Mouse (Mus musculus) left cerebral cortex, adult 18-20 months (tissue): ENCODE results near the gene Hfe2. TPM values are rescaled to one million over a fixed set of nuclear protein-coding genes. Genes with fewer than 3 reads are reported as not detected.
"Not testable (repeated sequence)": the region's sequence is repeated elsewhere in the genome, so short reads cannot be mapped to it uniquely, and the experiment has no call there.

Source experiments
- DNase-seq, 2 experiments: peaks; one replicate each; pipeline ENCODE4 v3.0.0; 2021 to 2022; ENCODE audit warnings: low spot score in 2 of 2, mixed read lengths in 1 of 2
- long read RNA-seq, 2 experiments: library from polyadenylated mRNA; stranded (forward); transcript quantifications; one replicate each; pipeline ENCODE4 v2.0.0; 2021
- total RNA-seq, 2 experiments: library from RNA; stranded (reverse); gene quantifications; 2 replicates each; pipeline ENCODE4 v1.2.3; 2021

Hfe2 gene
- total RNA-seq, result 1 to 10 TPM; 1.3 to 1.5 TPM
- long read RNA-seq, experiment 1, partial matches to known transcripts, result 7 of 7 reads
- long read RNA-seq, experiment 1, other reads (novel, unspliced or antisense), result 0 of 7 reads
- long read RNA-seq, experiment 2, partial matches to known transcripts, result 2 of 3 reads
- long read RNA-seq, experiment 2, other reads (novel, unspliced or antisense), result 1 of 3 reads

DNA sequence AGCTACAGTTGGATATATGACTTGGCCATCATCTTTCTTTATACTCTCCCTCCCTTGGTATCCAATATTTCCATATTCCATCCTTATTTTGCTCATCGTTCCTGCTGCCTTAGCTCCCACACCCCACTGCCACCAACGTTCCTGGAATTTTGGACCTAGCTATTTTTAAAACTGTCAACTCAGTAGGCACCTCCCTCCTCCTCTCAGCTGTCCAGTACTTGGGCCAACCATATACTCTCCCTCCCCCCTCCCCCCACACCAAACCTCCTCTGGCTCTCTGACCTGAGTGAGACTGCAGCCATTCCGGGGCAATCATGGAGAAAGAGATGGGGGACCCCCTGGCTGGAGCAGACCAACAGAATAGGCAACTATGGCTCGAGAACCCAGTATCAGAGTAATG, at the start of gene Hfe2:
Hfe2 (plus strand) TSS at position 259 of the 400 bp plus-strand sequence.
- no peak for DNase-seq

DNA sequence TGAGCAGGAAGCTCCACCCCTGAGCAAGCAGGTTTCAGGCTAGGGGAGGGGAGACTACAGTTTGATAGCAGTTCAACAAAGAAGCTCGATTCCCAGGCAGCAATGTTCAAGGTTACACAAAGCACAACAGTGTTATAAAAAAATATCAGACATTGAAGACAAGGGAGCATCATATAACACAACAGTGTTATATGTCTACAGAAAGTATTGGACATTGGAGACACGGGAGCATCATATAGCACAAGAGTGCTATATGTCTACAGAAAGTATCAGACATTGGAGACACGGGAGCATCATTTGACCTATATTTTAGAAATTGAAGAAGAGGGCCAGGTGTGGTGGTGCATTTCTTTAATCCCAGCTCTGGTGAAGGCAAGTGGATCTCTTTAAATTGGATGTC, 47.9 kb upstream of the Hfe2 start:
- DNase-seq, result no peak

DNA sequence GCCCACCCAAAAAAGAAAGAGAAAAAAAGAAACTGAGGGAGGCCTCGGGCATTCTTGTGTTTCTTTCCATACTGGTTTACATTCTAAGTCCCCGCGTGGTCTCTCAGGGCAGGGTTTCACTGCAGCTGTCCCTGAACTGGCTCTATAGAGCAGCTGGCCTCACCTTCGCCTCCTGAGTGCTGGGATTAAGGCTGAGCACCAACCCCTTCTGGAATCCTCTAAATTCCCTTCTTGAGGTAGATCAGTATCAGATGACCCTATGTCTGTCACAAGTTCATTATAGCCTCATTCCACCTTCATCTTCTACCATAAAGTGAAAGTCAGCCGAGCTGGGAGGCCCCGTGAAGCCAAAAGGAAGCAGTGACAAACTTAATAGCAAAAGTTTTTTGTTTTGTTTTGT, 47.4 kb upstream of the Hfe2 start:
- DNase-seq, result no peak

DNA sequence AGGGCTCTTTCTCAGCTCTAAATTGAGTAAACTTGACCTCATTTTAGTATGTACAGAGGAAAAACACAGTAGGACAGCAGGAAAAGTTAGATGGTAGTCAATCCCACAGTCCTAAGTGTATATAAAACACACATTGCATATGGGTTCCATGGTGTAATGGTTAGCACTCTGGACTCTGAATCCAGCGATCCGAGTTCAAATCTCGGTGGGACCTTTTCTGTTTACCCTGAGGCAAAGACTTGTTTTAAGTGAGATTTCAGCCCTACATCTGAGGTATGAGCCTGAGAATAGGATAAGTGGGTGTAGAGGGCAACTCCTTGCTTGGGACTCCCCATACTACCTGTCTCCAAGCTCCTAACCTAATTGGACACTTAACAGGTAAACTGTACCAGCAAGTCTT, 45.7 kb upstream of the Hfe2 start:
- DNase-seq, result no peak

DNA sequence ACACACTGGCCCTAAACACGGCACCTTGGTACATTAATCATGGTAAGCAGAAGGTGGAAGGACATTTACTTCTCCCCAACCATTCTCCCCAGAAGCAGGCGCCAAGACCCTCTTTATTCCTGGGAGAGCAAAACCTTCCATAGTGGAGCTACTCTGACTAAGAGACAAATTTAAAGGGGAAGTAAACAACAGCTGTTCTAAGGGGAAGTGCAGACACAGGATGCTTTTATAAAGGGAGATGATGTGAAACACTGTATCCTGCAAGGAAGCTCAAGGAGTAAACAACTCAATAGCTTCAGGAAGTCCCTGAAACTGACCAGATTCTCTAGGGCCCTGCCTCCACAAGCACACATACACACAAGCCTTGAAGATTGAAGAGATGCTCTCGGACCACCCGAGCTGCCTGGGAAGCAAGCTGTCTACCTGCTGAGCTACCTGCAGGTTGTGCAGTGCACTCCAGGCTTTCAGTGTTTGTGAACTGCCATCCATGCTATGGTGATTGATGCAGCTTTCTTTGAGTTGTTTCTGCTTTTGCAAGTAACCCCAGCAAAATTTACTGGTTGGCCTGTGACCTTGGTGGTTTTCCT, 44.2 kb upstream of the Hfe2 start:
- DNase-seq, result no peak

DNA sequence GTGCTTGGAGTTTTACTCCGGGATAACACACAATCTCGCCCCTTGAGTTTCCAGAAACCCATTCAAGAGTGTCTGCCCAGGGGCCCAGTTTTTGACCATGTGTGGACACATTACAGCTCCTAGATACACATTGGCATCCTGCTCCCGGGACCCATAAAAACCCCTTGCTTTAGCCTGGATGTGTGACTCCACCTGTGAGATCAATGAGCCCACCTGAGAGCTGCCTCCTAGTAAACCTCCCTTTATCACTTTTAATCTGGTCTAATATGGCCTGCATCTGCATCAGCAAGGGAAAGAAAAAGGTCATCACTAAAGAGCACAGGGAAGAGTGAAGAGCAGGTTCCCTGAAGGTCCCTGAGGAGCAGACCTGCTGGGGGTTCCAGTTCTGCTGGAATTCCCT, 43.1 kb upstream of the Hfe2 start:
- no peak for DNase-seq

DNA sequence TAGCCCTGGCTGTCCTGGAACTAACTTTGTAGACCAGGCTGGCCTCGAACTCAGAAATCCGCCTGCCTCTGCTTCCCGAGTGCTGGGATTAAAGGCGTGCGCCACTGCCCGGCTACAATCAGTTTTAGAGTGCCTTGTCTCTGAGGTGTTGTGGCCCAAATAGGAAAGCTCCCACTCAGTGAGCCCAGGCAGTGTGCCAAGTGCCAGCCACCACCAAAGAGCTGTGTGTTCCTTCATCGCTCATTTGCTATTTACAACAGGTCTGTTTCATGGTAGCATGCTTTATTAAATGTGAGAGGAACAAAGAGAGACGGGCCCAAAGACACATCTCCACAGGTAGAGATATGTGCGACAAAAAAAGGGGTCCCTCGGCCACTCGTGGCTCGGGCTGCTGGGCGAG, 42.5 kb upstream of the Hfe2 start:
- DNase-seq, result no peak

DNA sequence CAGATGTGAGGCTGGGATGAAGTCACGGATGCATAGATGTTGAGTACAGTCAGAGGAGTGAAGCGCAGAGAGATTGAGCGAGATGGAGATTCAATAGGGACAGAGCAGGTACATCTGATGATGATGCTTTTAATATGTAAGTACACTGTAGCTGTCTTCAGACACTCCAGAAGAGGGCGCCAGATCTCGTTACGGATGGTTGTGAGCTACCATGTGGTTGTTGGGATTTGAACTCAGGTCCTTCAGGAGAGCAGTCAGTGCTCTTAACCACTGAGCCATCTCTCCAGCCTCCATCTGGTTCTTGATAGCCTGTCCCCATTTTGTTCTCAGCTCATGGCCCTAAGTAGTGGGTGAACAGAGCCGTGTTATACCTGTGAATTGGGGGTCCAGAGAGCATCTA, 41.9 kb upstream of the Hfe2 start:
- not testable (repeated sequence) for DNase-seq

DNA sequence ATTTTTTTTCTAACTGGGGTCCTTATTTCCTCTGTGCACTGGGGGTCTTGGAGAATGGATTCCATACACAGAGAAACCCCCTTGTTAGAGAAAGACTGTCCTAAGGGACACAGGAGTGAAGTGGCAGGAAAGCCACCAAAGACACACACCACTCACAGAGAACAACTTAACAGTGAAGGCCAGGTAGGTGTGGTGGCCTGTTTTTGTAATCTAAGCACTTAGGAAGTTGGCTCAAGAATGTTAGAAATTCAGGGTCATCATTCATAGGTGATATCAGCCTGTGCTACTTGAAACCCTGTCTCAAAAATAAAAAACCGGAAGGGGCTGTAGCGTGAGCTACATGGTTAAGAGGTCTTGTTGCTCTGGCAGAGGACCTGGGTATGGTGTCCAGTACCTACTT, 41.0 kb upstream of the Hfe2 start:
- no peak for DNase-seq

DNA sequence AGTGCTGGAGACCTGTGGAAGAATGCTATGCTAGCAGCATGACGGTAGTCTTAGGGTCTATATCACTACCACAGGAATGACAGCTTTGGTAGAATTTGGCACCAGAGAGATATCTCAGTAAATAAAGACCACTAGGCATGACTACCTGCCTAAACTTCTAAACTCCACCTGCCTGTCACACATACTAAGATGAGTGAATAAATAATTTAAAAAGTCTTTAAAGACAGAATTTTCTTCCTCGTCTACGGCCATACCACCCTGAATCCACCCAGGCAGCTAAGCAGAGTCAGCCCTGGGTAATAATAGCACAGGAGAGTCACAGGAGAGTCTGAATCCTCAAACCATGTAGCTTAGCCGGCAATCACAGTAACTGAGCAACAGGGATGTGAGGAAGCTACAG, 40.1 kb upstream of the Hfe2 start:
- no peak for DNase-seq

DNA sequence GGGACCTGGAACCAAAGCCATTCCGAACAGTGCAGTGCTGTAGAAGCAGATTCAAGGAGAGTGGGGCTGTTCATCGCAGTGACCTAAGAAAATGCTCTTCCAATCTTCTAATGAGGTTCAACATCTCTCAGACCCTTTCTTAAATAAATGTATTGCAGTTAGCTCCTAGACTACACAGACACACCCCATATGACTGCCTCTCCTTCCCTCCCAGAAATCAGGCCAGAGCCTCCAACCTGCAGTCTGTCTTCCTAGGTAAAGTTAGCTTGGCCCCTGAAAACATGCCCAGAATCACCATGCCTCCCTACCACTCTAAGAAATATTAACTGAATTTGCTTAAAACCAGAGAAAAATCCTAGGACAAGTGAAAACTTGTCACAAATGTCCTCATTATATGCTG, 39.6 kb upstream of the Hfe2 start:
- no peak for DNase-seq

DNA sequence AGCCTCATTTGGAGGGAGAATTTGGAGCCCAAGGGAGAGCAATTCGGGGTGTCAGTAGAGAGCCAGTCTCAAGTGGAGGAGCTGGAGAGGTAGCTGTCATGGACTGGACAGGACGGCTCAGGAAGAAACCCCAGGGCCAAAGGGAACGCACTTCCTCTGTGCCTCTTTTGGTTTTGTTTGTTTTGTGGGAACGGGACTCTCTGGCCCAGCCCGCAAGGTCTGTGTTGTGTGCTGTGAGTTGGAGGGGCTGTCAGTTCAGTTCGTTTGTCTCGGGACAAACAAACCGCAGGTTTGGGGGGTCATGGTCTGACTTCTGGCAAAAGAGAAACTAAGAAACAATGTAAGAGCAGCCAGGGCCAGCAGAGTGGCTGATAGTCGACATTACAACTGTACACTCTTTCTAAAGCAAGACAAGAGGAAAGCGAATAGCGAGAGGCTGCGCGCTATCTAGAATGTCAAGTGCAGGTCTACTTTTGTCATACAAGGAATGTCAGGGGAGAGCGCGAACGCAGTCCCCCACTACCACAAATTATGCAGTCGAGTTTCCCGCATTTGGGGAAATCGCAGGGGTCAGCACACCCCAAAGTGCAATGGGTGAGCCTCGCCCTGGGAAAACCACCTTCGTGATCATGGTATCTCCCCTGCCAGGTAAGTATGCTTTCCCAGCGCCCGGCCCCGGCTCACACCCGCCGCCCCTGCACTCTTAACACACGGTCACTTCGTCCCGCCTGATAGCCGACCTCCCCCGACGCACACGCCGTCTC, 38.7 kb upstream of the Hfe2 start:
- DNase-seq, result not testable (repeated sequence)

DNA sequence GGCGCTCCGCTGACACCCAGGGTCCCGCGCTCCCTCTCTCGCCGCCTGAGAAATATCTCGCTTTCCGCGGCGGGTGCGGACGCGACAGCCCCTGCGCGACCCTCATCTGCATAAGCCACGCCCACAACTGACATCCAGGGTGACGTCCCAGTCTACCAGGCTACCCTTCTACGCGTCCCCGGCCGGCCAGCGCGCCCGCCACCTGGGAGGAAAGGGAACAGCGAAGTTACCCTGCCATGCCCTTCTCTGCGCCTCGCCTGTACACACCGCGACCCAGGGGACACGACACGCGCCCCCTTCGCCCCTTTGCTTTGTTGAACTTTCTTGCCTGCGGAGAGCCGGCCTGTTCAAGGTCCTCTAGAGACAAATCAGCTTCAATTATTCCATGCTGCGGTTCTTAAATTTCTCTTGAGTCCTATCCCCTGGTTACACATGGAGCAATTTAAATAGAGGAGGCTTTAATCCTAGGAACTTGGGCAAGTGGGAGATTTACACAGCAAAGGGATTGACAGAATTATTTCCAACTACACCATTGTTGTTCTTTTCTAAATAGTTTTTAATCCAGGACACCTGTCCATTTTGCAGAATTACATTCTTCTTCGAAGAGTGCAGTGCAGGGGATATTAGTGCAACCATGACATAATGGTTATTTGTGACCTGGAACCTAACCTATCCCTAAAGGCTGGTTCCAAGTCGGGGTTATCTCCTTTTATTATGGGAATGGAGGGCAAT, 38.0 kb upstream of the Hfe2 start:
- DNase-seq, result not testable (repeated sequence)

DNA sequence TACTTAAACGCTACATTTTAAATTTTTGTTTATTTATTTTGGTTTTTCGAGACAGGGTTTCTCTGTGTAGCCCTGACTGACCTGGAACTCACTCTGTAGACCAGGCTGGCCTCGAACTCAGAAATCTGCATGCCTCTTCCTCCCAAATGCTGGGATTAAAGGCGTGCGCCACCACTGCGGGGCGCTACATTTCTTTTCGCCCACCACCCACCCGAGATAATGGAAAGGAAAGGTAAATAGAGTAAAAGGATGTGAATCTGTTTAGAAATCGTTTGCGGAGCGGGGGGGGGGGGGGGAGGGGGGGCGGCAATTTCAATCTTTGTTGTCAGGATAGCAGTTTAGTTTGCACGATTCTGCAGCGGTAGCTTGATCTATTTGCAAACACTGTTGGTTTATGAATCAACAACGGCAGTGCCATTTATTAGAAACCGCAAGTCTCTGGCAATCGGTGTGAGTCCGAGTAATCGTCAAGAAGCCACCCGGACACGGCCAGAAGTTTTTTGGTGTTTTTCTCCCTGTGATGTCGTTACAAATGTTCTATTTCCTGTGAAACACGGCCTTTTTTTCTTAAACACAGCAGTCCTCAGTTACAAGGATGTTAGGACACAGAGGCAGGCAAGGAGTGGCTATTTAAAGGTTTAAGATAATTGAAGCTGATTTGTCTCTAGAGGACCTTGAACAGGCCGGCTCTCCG, 37.2 kb upstream of the Hfe2 start:
- no peak for DNase-seq

DNA sequence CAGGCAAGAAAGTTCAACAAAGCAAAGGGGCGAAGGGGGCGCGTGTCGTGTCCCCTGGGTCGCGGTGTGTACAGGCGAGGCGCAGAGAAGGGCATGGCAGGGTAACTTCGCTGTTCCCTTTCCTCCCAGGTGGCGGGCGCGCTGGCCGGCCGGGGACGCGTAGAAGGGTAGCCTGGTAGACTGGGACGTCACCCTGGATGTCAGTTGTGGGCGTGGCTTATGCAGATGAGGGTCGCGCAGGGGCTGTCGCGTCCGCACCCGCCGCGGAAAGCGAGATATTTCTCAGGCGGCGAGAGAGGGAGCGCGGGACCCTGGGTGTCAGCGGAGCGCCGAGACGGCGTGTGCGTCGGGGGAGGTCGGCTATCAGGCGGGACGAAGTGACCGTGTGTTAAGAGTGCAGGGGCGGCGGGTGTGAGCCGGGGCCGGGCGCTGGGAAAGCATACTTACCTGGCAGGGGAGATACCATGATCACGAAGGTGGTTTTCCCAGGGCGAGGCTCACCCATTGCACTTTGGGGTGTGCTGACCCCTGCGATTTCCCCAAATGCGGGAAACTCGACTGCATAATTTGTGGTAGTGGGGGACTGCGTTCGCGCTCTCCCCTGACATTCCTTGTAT, 36.6 kb upstream of the Hfe2 start:
- not testable (repeated sequence) for DNase-seq

DNA sequence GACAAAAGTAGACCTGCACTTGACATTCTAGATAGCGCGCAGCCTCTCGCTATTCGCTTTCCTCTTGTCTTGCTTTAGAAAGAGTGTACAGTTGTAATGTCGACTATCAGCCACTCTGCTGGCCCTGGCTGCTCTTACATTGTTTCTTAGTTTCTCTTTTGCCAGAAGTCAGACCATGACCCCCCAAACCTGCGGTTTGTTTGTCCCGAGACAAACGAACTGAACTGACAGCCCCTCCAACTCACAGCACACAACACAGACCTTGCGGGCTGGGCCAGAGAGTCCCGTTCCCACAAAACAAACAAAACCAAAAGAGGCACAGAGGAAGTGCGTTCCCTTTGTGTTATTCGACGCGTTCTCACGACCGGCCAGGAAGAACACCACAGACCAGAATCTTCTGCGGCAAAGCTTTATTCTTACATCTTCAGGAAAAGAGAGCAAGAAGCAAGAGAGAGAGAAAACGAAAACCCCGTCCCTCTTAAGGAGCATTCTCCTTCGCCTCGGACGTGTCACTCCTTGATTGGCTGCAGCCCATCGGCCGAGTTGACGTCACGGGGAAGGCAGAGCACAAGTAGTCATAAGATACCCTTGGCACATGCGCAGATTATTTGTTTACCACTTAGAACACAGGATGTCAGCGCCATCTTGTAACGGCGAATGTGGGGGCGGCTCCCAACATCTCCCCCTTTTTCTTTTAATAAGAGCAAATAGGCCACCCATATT, 35.9 kb upstream of the Hfe2 start:
- DNase-seq, result not testable (repeated sequence)

DNA sequence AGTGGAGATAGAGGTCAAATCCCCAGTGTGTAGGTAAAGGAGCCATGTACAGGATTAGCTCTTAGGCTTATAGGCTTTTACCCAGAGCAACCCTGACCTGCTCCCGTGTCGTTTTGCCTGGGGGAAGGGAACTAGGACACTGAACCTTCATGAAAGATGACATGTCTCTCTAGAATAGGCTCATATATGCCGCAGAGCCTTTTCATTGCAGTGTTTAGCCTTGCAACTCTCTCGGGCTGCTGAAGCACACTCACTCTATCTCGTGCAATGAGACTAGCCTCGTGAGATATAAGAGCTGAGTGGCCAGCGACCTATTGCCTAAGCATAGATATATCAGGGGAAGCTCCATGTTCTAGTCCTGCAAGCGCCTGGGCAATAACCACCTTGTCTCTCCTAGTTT, 35.3 kb upstream of the Hfe2 start:
- not testable (repeated sequence) for DNase-seq

DNA sequence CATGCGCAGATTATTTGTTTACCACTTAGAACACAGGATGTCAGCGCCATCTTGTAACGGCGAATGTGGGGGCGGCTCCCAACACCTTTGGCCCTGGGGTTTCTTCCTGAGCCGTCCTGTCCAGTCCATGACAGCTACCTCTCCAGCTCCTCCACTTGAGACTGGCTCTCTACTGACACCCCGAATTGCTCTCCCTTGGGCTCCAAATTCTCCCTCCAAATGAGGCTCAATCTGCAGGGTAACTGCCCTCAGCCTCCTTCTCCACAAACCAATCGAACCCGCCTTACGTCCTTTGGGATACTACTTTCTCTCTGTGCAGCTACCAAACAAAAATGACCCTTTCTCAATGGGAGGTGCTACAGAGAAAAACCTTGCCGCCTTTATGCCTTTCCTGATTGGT, 30.5 kb upstream of the Hfe2 start:
- DNase-seq, result not testable (repeated sequence)

DNA sequence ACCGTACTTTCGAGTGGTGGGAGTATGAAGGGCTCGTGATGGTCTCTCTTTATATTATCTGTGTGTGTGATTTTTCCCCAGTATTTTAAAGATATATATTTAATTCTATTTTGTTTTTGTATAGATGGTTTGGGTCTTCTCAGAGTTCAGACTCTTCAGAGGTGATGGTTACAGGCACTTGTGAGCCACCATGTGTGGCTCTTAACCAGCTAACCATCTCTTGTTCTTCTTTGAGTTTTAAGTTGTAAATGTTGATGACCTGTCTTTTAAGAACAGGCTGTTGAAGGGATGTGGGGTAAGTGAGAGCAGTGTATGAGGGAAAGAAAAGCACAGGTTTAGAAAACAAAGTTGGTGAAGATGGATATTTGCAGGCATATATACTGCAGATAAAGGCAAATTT, 30.1 kb upstream of the Hfe2 start:
- no peak for DNase-seq

DNA sequence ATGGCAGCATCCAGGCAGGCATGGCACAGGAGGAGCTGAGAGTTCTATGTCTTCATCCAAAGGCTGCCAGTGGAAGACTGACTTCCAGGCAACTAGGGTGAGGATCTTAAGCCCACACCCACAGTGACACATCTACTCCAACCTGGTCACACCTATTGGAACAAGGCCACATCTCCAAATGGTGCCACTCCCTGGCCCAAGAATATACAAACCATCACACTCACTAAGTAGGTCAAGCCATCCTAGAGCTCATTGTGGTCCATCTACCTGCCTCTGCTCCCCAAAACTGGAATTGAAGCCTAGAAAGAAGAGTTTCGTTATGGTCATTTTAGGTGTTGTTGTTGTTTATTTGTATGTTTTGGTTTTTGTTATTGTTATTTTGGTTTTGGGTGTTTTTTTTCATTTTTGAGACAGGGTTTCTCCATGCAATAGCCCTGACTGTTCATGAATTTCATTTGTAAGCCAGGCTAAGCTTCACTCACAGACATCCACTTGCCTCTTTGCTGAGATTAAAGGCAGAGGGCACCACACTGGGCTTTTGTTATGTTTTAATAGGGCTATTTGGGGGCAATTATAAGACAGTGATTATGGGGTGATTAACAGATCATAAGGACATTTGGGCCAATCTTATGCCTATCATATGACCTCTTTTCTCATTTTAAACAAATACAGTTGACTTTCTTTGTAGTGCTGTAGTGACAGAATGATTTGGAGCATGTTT, 29.3 kb upstream of the Hfe2 start:
- no peak for DNase-seq
